Mouse (Mus musculus): Measurements from ENCODE around the gene Epha8.
A peak's percentile ranks its signal among the peaks of the same experiment; 100 is the strongest.

The Epha8 gene

GRCm38 (mm10) chr4:136956751-136957446 is at the start of gene Epha8:
Gene Epha8, minus strand, starts transcription at chr4:136956816.
- DNase-seq = peak; percentile 63

- DNase-seq = peak; percentile 14
Measured at GRCm38 (mm10) chr4:137001825-137002224, 45.2 kb upstream of the Epha8 start.

GRCm38 (mm10) chr4:137001020-137001419 is 44.4 kb upstream of the Epha8 start:
- no peak for DNase-seq

GRCm38 (mm10) chr4:136998371-136998770 is 41.8 kb upstream of the Epha8 start:
- no peak for DNase-seq

- peak; percentile 14 for DNase-seq
Measured at GRCm38 (mm10) chr4:136997723-136998345, 41.2 kb upstream of the Epha8 start.

GRCm38 (mm10) chr4:136996933-136997332 is 40.3 kb upstream of the Epha8 start:
- DNase-seq = no peak

GRCm38 (mm10) chr4:136995361-136995760 is 38.7 kb upstream of the Epha8 start:
- DNase-seq = no peak

- DNase-seq = no peak
Measured at GRCm38 (mm10) chr4:136981993-136982695, 25.5 kb upstream of the Epha8 start.

- DNase-seq = peak; percentile 79
Measured at GRCm38 (mm10) chr4:136981347-136981746, 24.7 kb upstream of the Epha8 start.

GRCm38 (mm10) chr4:136980921-136981320 is 24.3 kb upstream of the Epha8 start:
- no peak for DNase-seq

- DNase-seq = no peak
Measured at GRCm38 (mm10) chr4:136977244-136977643, 20.6 kb upstream of the Epha8 start.

- DNase-seq = peak; percentile 69
Measured at GRCm38 (mm10) chr4:136970939-136971338, 14.3 kb upstream of the Epha8 start.

- DNase-seq = peak; percentile 57
Measured at GRCm38 (mm10) chr4:136969503-136970276, 13.1 kb upstream of the Epha8 start.

GRCm38 (mm10) chr4:136969096-136969495 is 12.5 kb upstream of the Epha8 start:
- no peak for DNase-seq

- DNase-seq = no peak
Measured at GRCm38 (mm10) chr4:136967511-136967910, 10.9 kb upstream of the Epha8 start.

GRCm38 (mm10) chr4:136966493-136967390 is 10.1 kb upstream of the Epha8 start:
- DNase-seq = peak; percentile 85

GRCm38 (mm10) chr4:136964990-136965421 is 8.4 kb upstream of the Epha8 start:
- DNase-seq = peak; percentile 87

GRCm38 (mm10) chr4:136962447-136962846 is 5.8 kb upstream of the Epha8 start:
- DNase-seq = no peak

GRCm38 (mm10) chr4:136961642-136962285 is 5.1 kb upstream of the Epha8 start:
- DNase-seq = peak; percentile 41

- no peak for DNase-seq
Measured at GRCm38 (mm10) chr4:136960581-136960980, 4.0 kb upstream of the Epha8 start.

GRCm38 (mm10) chr4:136960068-136960467 is 3.5 kb upstream of the Epha8 start:
- DNase-seq = no peak

Measured in retina, postnatal 1 day (tissue).